In the genomic region with DNA sequence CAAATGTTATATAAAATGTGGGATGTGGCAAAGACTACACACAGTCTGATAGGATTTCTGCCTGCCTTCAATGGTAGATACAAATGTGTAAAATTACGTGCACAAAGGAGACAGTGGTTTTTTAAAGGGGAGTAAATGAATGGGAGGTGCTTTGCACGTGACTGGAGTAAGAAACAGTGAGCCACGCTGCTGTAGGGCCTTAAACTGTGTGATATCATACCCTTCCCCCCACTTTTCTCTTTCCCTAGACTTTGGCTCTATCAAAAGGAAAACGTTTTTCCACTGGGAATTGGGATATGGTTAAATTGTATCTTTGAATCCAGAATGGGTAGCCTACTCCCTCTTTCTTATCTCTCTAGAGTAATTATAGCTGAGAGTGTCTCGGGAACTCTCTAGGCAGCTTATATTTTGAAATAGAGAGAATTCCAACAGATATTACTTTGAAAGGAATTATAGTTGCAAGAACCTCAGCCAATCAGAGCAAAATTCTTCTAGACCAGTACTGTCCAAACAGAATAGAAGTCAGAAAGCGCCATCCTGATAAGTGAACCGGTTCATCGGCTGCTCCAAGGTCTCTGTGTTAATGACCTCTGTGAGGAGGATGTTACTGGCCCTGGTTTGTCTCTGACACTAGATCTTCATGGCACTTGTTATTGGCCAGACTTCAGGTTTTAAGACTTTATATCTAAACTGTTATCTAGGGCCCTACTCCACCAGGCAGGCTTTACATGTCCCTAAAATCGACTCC, we compare ENCODE assay signal across 13 mouse cellular contexts.
DNase-seq lines count a peak whose midpoint lies in the region; ATAC-seq and TF ChIP-seq lines count a peak whose summit lies in the region.
"Had no signal": no experiment of that assay in that cellular context is flagged by ENCODE, and none has a peak within 500 bp of the region (broad histone marks: within the 10 kb centered on the region; RNA-seq: fewer than 3 reads in every experiment).

No protein-coding gene starts in this region.

- no peaks in the 10 kb centered on the region for H3K9me3 ChIP-seq in heart, embryonic 12.5 days (replicated peaks)
- H3K9me3 ChIP-seq in liver, embryonic 12.5 days (replicated peaks), result no peaks in the 10 kb centered on the region
- H3K9me3 ChIP-seq in liver, postnatal 0 days (ENCODE audit: low read length), result no peaks in the 10 kb centered on the region
- H3K9me3 ChIP-seq in limb, embryonic 10.5 days (replicated peaks), result no peaks in the 10 kb centered on the region
- H3K9me3 ChIP-seq: neural tube, embryonic 13.5 days had no signal

- no peak overlapping the region for H3K9ac ChIP-seq in heart, embryonic 12.5 days
- H3K9ac ChIP-seq in heart, adult 2 months (ENCODE audit: low read depth, low read length), result no peak overlapping the region
- H3K9ac ChIP-seq in liver, embryonic 12.5 days, result no peak overlapping the region
- H3K9ac ChIP-seq in liver, postnatal 0 days (replicated peaks), result no peak overlapping the region
- H3K9ac ChIP-seq: neural tube, embryonic 13.5 days had no signal

- intact Hi-C loops in heart, adult 2 months (cut with DNase I), result no loop called here
- intact Hi-C loops in left cerebral cortex, postnatal 25 days (cut with DNase I), result no loop called here

- WGBS in heart, embryonic 12.5 days, result 18% methylated on average over 9 of the region's 9 CpGs
- 30% methylated on average over 9 of the region's 9 CpGs for WGBS in heart, adult 2 months
- 51% methylated on average over 9 of the region's 9 CpGs for WGBS in liver, embryonic 12.5 days (ENCODE audit: insufficient replicate concordance)
- 53% methylated on average over 9 of the region's 9 CpGs for WGBS in liver, postnatal 0 days (ENCODE audit: insufficient replicate concordance)
- 79% methylated on average over 9 of the region's 9 CpGs for WGBS in limb, embryonic 10.5 days

- peaks cover 39% of the 10 kb centered on the region for H3K4me1 ChIP-seq in heart, embryonic 12.5 days (replicated peaks)
- peaks cover 5% of the 10 kb centered on the region for H3K4me1 ChIP-seq in heart, adult 2 months (ENCODE audit: control insufficient read depth, insufficient read depth, low read length)
- H3K4me1 ChIP-seq in liver, embryonic 12.5 days, result no peaks in the 10 kb centered on the region
- no peaks in the 10 kb centered on the region for H3K4me1 ChIP-seq in liver, postnatal 0 days (ENCODE audit: insufficient read depth)
- H3K4me1 ChIP-seq in limb, embryonic 10.5 days, result peaks cover 41% of the 10 kb centered on the region

- TF ChIP-seq POLR2A in heart, adult 2 months (IDR thresholded peaks at IDR 0.05; ENCODE audit: insufficient read depth, low read depth, low read length), result no peak
- TF ChIP-seq POLR2A in brain, embryonic 14.5 days (IDR thresholded peaks at IDR 0.05; ENCODE audit: borderline replicate concordance, extremely low read depth, insufficient read depth, insufficient read length, poor library complexity, severe bottlenecking), result no peak

- no peak for ATAC-seq in heart, embryonic 12.5 days (ENCODE audit: insufficient number of reproducible peaks, low FRiP score)
- ATAC-seq in liver, embryonic 12.5 days, result no peak
- ATAC-seq in liver, postnatal 0 days, result no peak

- H3K27me3 ChIP-seq in heart, embryonic 12.5 days (replicated peaks), result no peaks in the 10 kb centered on the region
- H3K27me3 ChIP-seq in heart, adult 2 months (ENCODE audit: control insufficient read depth, insufficient read depth, low read length), result no peaks in the 10 kb centered on the region
- H3K27me3 ChIP-seq in liver, embryonic 12.5 days (replicated peaks), result no peaks in the 10 kb centered on the region
- H3K27me3 ChIP-seq in liver, postnatal 0 days (ENCODE audit: insufficient read depth, low read length), result no peaks in the 10 kb centered on the region
- no peaks in the 10 kb centered on the region for H3K27me3 ChIP-seq in limb, embryonic 10.5 days (ENCODE audit: low read depth, poor library complexity, severe bottlenecking)
- H3K27me3 ChIP-seq: neural tube, embryonic 13.5 days had no signal

- no peak for TF ChIP-seq CTCF in heart, adult 2 months (IDR thresholded peaks at IDR 0.05)
- no peak for TF ChIP-seq CTCF in liver, postnatal 0 days (IDR thresholded peaks at IDR 0.05; ENCODE audit: low read depth)
- no peak for TF ChIP-seq CTCF in brain, embryonic 14.5 days (IDR thresholded peaks at IDR 0.05; ENCODE audit: borderline replicate concordance, extremely low read depth, insufficient read depth, insufficient read length)
- no peak for TF ChIP-seq CTCF in layer of hippocampus, adult 2 months (conservative IDR thresholded peaks at IDR 0.05)

- H3K4me3 ChIP-seq in heart, embryonic 12.5 days, result no peak overlapping the region
- H3K4me3 ChIP-seq in heart, adult 2 months, result no peak overlapping the region
- no peak overlapping the region for H3K4me3 ChIP-seq in liver, embryonic 12.5 days
- H3K4me3 ChIP-seq in liver, postnatal 0 days (ENCODE audit: low read depth, low read length), result no peak overlapping the region
- no peak overlapping the region for H3K4me3 ChIP-seq in limb, embryonic 10.5 days
- H3K4me3 ChIP-seq in layer of hippocampus, adult 2 months, result no peak overlapping the region
- H3K4me3 ChIP-seq: neural tube, embryonic 13.5 days had no signal

- no peak for TF ChIP-seq EP300 in heart, adult 2 months (IDR thresholded peaks at IDR 0.05; ENCODE audit: insufficient read depth, low read depth, low read length)
- TF ChIP-seq EP300 in liver, postnatal 0 days (IDR thresholded peaks at IDR 0.05; ENCODE audit: low read depth), result no peak

- H3K36me3 ChIP-seq in heart, embryonic 12.5 days, result no peaks in the 10 kb centered on the region
- no peaks in the 10 kb centered on the region; the same call in 1 of the 2 replicates for H3K36me3 ChIP-seq in heart, adult 2 months (ENCODE audit: control insufficient read depth, insufficient read depth, low read length)
- no peaks in the 10 kb centered on the region for H3K36me3 ChIP-seq in liver, embryonic 12.5 days
- H3K36me3 ChIP-seq in liver, postnatal 0 days (replicated peaks; ENCODE audit: insufficient read depth, low read length), result no peaks in the 10 kb centered on the region
- H3K36me3 ChIP-seq in limb, embryonic 10.5 days, result no peaks in the 10 kb centered on the region
- H3K36me3 ChIP-seq: neural tube, embryonic 13.5 days had no signal

- peak overlapping the region; percentile 15; the same call in 1 of the 2 replicates for H3K27ac ChIP-seq in heart, embryonic 12.5 days (ENCODE audit: poor library complexity, severe bottlenecking)
- no peak overlapping the region for H3K27ac ChIP-seq in heart, adult 2 months
- H3K27ac ChIP-seq in liver, embryonic 12.5 days, result 0 out of 2 replicates have a peak overlapping the region, but pooled peaks have one; percentile 4
- no peak overlapping the region for H3K27ac ChIP-seq in liver, postnatal 0 days (ENCODE audit: low read depth)
- peak overlapping the region; percentile 61; the same call in 1 of the 2 replicates for H3K27ac ChIP-seq in limb, embryonic 10.5 days
- no peak overlapping the region for H3K27ac ChIP-seq in layer of hippocampus, adult 2 months
- H3K27ac ChIP-seq: neural tube, embryonic 13.5 days had no signal

- DNase-seq in heart, adult 2 months, result no peak
- no peak for DNase-seq in liver, postnatal 0 days
- peak; percentile 71 for DNase-seq in brain, embryonic 14.5 days (ENCODE audit: low read depth)
- DNase-seq in limb, embryonic 10.5 days (ENCODE audit: low spot score), result no peak
- no peak for DNase-seq in left cerebral cortex, postnatal 25 days (ENCODE audit: low spot score in 2 of 2)
- DNase-seq in layer of hippocampus, adult 2 months (ENCODE audit: low spot score in 2 of 2), result no peak
- DNase-seq: adrenal gland, postnatal 14 days; kidney, adult 9 months; right cerebral cortex, postnatal 25 days; thymus, postnatal 14 days had no signal

- H3K79me2 ChIP-seq in heart, adult 2 months (replicated peaks; ENCODE audit: control insufficient read depth, insufficient read depth, low read length), result no peaks in the 10 kb centered on the region

- H3K4me2 ChIP-seq in heart, embryonic 12.5 days, result no peak overlapping the region
- H3K4me2 ChIP-seq in liver, embryonic 12.5 days, result no peak overlapping the region
- no peak overlapping the region for H3K4me2 ChIP-seq in liver, postnatal 0 days (ENCODE audit: low read depth, low read length)
- H3K4me2 ChIP-seq: neural tube, embryonic 13.5 days had no signal

Comparison
In these comparisons a context has a peak if more than half of its experiments do, and no peak if none do; other contexts are left out.
1. H3K27ac ChIP-seq: peak in heart, embryonic 12.5 days (single experiment), liver, embryonic 12.5 days (single experiment) and limb, embryonic 10.5 days (single experiment); none in heart, adult 2 months (single experiment), liver, postnatal 0 days (single experiment) and layer of hippocampus, adult 2 months (single experiment).